Mouse (Mus musculus) CD4-positive, CD25-positive, alpha-beta regulatory T cell, adult 9 weeks (primary cell): ENCODE results near the gene Ctse. TPM values are rescaled to one million over a fixed set of nuclear protein-coding genes. Genes with fewer than 3 reads are reported as not detected.

Experiments
- polyA plus RNA-seq: library from polyadenylated mRNA; unstranded; fragments of 100-300 nt; shearing (Covaris generic); gene quantifications from one replicate; pipeline ENCODE4 v1.2.1, GENCODE M21; 2017

Gene Ctse
- polyA plus RNA-seq = 32.2 TPM

DNA sequence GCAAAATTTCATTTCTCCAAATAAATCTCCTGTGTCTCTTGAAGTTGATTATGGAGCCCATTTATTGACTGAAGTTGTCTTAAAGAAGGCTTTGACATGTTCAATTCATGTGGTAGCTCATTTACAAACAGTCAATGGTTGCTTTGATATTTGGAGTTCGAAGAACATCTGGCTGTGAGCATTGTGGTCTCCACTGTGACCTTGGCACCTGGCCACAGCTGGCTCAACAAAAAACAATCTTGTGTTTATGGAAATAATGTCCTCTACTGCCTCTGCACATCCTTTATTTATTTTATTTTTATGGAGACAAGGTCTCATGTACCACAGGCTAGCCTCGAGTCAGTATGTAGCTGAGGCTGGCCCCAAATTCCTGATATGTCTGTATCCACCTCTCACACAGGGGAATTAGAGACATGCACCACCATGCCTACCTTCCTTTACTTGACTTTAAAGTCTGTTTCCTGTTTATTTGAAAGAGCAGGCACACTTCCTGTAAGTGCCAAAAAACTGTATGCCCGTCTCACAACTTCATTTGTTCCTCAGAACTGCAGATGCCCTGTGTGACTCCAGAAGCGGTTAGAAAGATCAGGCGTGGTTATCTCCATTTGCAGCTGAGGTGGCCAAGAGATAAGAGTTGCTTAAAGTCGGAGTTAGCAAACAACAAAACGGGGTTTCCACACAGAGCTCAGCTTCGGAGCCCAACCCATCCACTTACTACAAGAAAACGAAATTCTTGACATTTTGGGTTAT lies at the start of gene Ctse:
Gene Ctse (plus strand): TSS at position 516 of the 750 bp plus-strand sequence.

DNA sequence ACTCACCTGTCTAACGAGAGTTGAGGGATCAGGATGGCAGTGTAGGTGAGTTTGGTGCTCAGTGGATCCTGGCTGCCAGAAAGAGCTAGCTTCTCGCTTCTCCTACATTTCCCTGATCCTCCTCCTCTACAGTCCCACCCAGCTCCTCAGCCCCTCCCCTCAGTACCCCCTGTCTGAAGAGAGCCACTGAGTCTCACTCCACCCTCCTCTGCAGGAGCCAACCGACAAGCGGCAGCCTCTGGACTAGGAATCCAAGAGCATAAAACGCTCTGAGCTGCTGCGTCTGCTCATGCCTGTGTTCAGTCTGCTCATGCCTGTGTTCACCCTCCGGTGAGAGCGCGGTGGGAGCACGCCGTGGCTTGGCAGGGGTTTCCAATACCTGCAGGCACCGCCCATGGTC lies 39.2 kb upstream of the Ctse start, which contains the start of gene Avpr1b:
Gene Avpr1b (plus strand): TSS at position 335 of the 400 bp plus-strand sequence.

DNA sequence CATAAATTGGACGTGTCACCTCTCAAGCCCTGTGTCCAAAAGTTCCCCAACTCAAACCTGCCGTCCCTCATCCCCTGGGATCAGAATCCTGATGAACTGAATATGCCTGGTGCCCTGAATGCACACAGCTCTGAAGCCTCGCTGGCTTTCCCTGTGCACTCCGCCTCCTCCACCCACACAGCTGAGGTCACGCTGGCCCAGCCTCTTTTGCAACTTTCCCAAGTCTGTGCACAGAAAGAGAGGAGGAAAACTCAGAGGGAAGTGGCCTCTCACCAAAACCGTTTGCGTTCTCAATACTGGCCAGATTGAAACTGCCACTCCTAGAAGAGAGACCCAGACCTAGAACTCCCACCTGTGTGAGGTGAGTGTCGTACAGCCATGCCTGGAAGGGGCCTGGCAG lies 50.4 kb downstream of the Ctse start, which contains the start of gene Rab7b:
Gene Rab7b (plus strand): TSS at position 221 of the 400 bp plus-strand sequence.

Other genes with a start within 250 kb of the Ctse start
- 47.7 TPM for gene Srgap2, start 111.0 kb upstream of the Ctse start, polyA plus RNA-seq
- gene Fam72a, start 110.4 kb upstream of the Ctse start, polyA plus RNA-seq = 1.3 TPM
- gene Avpr1b, start 39.1 kb upstream of the Ctse start, polyA plus RNA-seq = not detected
- not detected for gene Rab7b, start 50.4 kb downstream of the Ctse start, polyA plus RNA-seq
- gene Slc26a9, start 105.7 kb downstream of the Ctse start, polyA plus RNA-seq = not detected
- 0.09 TPM for gene Pm20d1, start 159.1 kb downstream of the Ctse start, polyA plus RNA-seq
- gene Slc41a1, start 189.2 kb downstream of the Ctse start, polyA plus RNA-seq = 55.0 TPM
- 49.4 TPM for gene Rab29, start 228.9 kb downstream of the Ctse start, polyA plus RNA-seq